Mouse (Mus musculus): Measurements from ENCODE around the gene Ppara. TPM values are rescaled to one million over a fixed set of nuclear protein-coding genes. Genes with fewer than 3 reads are reported as not detected.
A peak's percentile ranks its signal among the peaks of the same experiment; 100 is the strongest.

Ppara gene
- polyA plus RNA-seq, 1 experiment from 2014 or later: 0.31 TPM

GRCm38 (mm10) chr15:85810806-85811521, 76.2 kb downstream of the Ppara start:
- Histone ChIP-seq H3K36me3 (ENCODE audit: control insufficient read depth, insufficient read depth, low read length) (no peaks in the 10 kb centered on the region), H3K9me3 (ENCODE audit: control insufficient read depth, low read length) (no peaks in the 10 kb centered on the region), H3K9ac (ENCODE audit: low read length) (peak overlapping the region; percentile 81), H3K4me2 (ENCODE audit: low read depth, low read length, severe bottlenecking) (peak overlapping the region; percentile 84), H3K4me3 (ENCODE audit: low read depth, low read length) (peak overlapping the region; percentile 58), H3K27me3 (ENCODE audit: control insufficient read depth, insufficient read depth, low read length) (no peaks in the 10 kb centered on the region), H3K4me1 (replicated peaks; ENCODE audit: control insufficient read depth, insufficient read depth, low read length) (peaks cover 6% of the 10 kb centered on the region; the same call in 1 of the 2 replicates), H3K27ac (ENCODE audit: low read depth, low read length) (no peak overlapping the region; the same call in 1 of the 2 replicates)
- 7% methylated on average over 36 of the region's 36 CpGs for WGBS
- ATAC-seq (replicated peaks; ENCODE audit: low FRiP score): peak; percentile 86
- no peak for DNase-seq (ENCODE audit: low spot score)

- peak within 1 kb of the TSS; percentile 81 for H3K9ac ChIP-seq (ENCODE audit: low read length)
- peak; percentile 98 for DNase-seq (ENCODE audit: low spot score)
- ATAC-seq (replicated peaks; ENCODE audit: low FRiP score): peak; percentile 95
- no peaks in the 10 kb centered on the region for H3K27me3 ChIP-seq (ENCODE audit: control insufficient read depth, insufficient read depth, low read length)
- H3K4me3 ChIP-seq (ENCODE audit: low read depth, low read length): peak within 1 kb of the TSS; percentile 58
- peak within 1 kb of the TSS; percentile 54 for H3K27ac ChIP-seq (ENCODE audit: low read depth, low read length)
- H3K9me3 ChIP-seq (ENCODE audit: control insufficient read depth, low read length): no peaks in the 10 kb centered on the region
- peaks cover 6% of the 10 kb centered on the region; the same call in 1 of the 2 replicates for H3K4me1 ChIP-seq (replicated peaks; ENCODE audit: control insufficient read depth, insufficient read depth, low read length)
- H3K4me2 ChIP-seq (ENCODE audit: low read depth, low read length, severe bottlenecking): peak within 1 kb of the TSS; percentile 84
- WGBS: 2% methylated on average over 36 of the region's 36 CpGs
- no peaks in the 10 kb centered on the region for H3K36me3 ChIP-seq (ENCODE audit: control insufficient read depth, insufficient read depth, low read length)
These were observed 76.9 kb downstream of the Ppara start, which contains the start of gene Cdpf1 for GRCm38 (mm10) chr15:85811535-85812277. Gene Cdpf1 (minus strand): TSS chr15:85811697.

- Histone ChIP-seq H3K9me3 (ENCODE audit: control insufficient read depth, low read length) (no peaks in the 10 kb centered on the region), H3K4me2 (ENCODE audit: low read depth, low read length, severe bottlenecking) (no peak overlapping the region), H3K27me3 (ENCODE audit: control insufficient read depth, insufficient read depth, low read length) (no peaks in the 10 kb centered on the region), H3K27ac (ENCODE audit: low read depth, low read length) (no peak overlapping the region), H3K36me3 (ENCODE audit: control insufficient read depth, insufficient read depth, low read length) (no peaks in the 10 kb centered on the region), H3K4me3 (ENCODE audit: low read depth, low read length) (no peak overlapping the region), H3K4me1 (replicated peaks; ENCODE audit: control insufficient read depth, insufficient read depth, low read length) (peaks cover 6% of the 10 kb centered on the region; the same call in 1 of the 2 replicates), H3K9ac (ENCODE audit: low read length) (no peak overlapping the region)
- WGBS: 80% methylated on average over 10 of the region's 10 CpGs
- no peak for ATAC-seq (replicated peaks; ENCODE audit: low FRiP score)
- DNase-seq (ENCODE audit: low spot score): no peak
These were observed 78.6 kb downstream of the Ppara start for GRCm38 (mm10) chr15:85813428-85813827.

- Histone ChIP-seq H3K9ac (ENCODE audit: low read length) (peak within 1 kb of the TSS; percentile 63), H3K4me1 (replicated peaks; ENCODE audit: control insufficient read depth, insufficient read depth, low read length) (peaks cover 5% of the 10 kb centered on the region; the same call in 1 of the 2 replicates), H3K27me3 (ENCODE audit: control insufficient read depth, insufficient read depth, low read length) (peaks cover 14% of the 10 kb centered on the region), H3K9me3 (ENCODE audit: control insufficient read depth, low read length) (no peaks in the 10 kb centered on the region), H3K4me3 (ENCODE audit: low read depth, low read length) (peak within 1 kb of the TSS; percentile 44), H3K36me3 (ENCODE audit: control insufficient read depth, insufficient read depth, low read length) (no peaks in the 10 kb centered on the region), H3K27ac (ENCODE audit: low read depth, low read length) (no peak within 1 kb of the TSS), H3K4me2 (ENCODE audit: low read depth, low read length, severe bottlenecking) (peak within 1 kb of the TSS; percentile 96)
- 2% methylated on average over 47 of the region's 65 CpGs for WGBS
- ATAC-seq (replicated peaks; ENCODE audit: low FRiP score) (peak; percentile 53), DNase-seq (ENCODE audit: low spot score) (peak; percentile 63)
These were observed 86.6 kb downstream of the Ppara start, which contains the start of gene Pkdrej for GRCm38 (mm10) chr15:85821203-85822010. Gene Pkdrej (minus strand): TSS chr15:85821734.

GRCm38 (mm10) chr15:85822011-85822359, 87.2 kb downstream of the Ppara start:
- no peaks in the 10 kb centered on the region for H3K9me3 ChIP-seq (ENCODE audit: control insufficient read depth, low read length)
- H3K9ac ChIP-seq (ENCODE audit: low read length): peak overlapping the region; percentile 63; the same call in 1 of the 2 replicates
- no peak overlapping the region for H3K27ac ChIP-seq (ENCODE audit: low read depth, low read length)
- H3K27me3 ChIP-seq (ENCODE audit: control insufficient read depth, insufficient read depth, low read length): peaks cover 14% of the 10 kb centered on the region
- peak; percentile 36; the same call in 1 of the 2 replicates for ATAC-seq (replicated peaks; ENCODE audit: low FRiP score)
- H3K4me3 ChIP-seq (ENCODE audit: low read depth, low read length): peak overlapping the region; percentile 44; the same call in 1 of the 2 replicates
- peaks cover 5% of the 10 kb centered on the region; the same call in 1 of the 2 replicates for H3K4me1 ChIP-seq (replicated peaks; ENCODE audit: control insufficient read depth, insufficient read depth, low read length)
- DNase-seq (ENCODE audit: low spot score): no peak
- 13% methylated on average over 4 of the region's 4 CpGs for WGBS
- peak overlapping the region; percentile 96 for H3K4me2 ChIP-seq (ENCODE audit: low read depth, low read length, severe bottlenecking)
- no peaks in the 10 kb centered on the region for H3K36me3 ChIP-seq (ENCODE audit: control insufficient read depth, insufficient read depth, low read length)

GRCm38 (mm10) chr15:85826676-85827075, 91.9 kb downstream of the Ppara start:
- no peak overlapping the region for H3K4me3 ChIP-seq (ENCODE audit: low read depth, low read length)
- no peaks in the 10 kb centered on the region for H3K9me3 ChIP-seq (ENCODE audit: control insufficient read depth, low read length)
- WGBS: 85% methylated on average over 5 of the region's 5 CpGs
- no peaks in the 10 kb centered on the region for H3K36me3 ChIP-seq (ENCODE audit: control insufficient read depth, insufficient read depth, low read length)
- no peak overlapping the region for H3K27ac ChIP-seq (ENCODE audit: low read depth, low read length)
- no peak overlapping the region for H3K9ac ChIP-seq (ENCODE audit: low read length)
- H3K27me3 ChIP-seq (ENCODE audit: control insufficient read depth, insufficient read depth, low read length): peaks cover 3% of the 10 kb centered on the region; the same call in 1 of the 2 replicates
- DNase-seq (ENCODE audit: low spot score) (no peak), ATAC-seq (replicated peaks; ENCODE audit: low FRiP score) (no peak)
- H3K4me2 ChIP-seq (ENCODE audit: low read depth, low read length, severe bottlenecking): no peak overlapping the region
- H3K4me1 ChIP-seq (replicated peaks; ENCODE audit: control insufficient read depth, insufficient read depth, low read length): 0 out of 2 replicates have a peak, but pooled peaks cover under 1% of the 10 kb centered on the region

GRCm38 (mm10) chr15:85828071-85828470, 93.3 kb downstream of the Ppara start:
- no peak for DNase-seq (ENCODE audit: low spot score)
- Histone ChIP-seq H3K4me3 (ENCODE audit: low read depth, low read length) (no peak overlapping the region), H3K27me3 (ENCODE audit: control insufficient read depth, insufficient read depth, low read length) (no peaks in the 10 kb centered on the region), H3K9me3 (ENCODE audit: control insufficient read depth, low read length) (no peaks in the 10 kb centered on the region), H3K27ac (ENCODE audit: low read depth, low read length) (no peak overlapping the region), H3K9ac (ENCODE audit: low read length) (no peak overlapping the region), H3K4me1 (replicated peaks; ENCODE audit: control insufficient read depth, insufficient read depth, low read length) (no peaks in the 10 kb centered on the region), H3K36me3 (ENCODE audit: control insufficient read depth, insufficient read depth, low read length) (no peaks in the 10 kb centered on the region), H3K4me2 (ENCODE audit: low read depth, low read length, severe bottlenecking) (no peak overlapping the region)
- no peak for ATAC-seq (replicated peaks; ENCODE audit: low FRiP score)
- 90% methylated on average over 4 of the region's 4 CpGs for WGBS

- Histone ChIP-seq H3K4me3 (ENCODE audit: low read depth, low read length) (no peak overlapping the region), H3K9ac (ENCODE audit: low read length) (no peak overlapping the region), H3K27ac (ENCODE audit: low read depth, low read length) (no peak overlapping the region), H3K27me3 (ENCODE audit: control insufficient read depth, insufficient read depth, low read length) (no peaks in the 10 kb centered on the region), H3K9me3 (ENCODE audit: control insufficient read depth, low read length) (no peaks in the 10 kb centered on the region), H3K4me1 (replicated peaks; ENCODE audit: control insufficient read depth, insufficient read depth, low read length) (no peaks in the 10 kb centered on the region), H3K4me2 (ENCODE audit: low read depth, low read length, severe bottlenecking) (no peak overlapping the region), H3K36me3 (ENCODE audit: control insufficient read depth, insufficient read depth, low read length) (no peaks in the 10 kb centered on the region)
- DNase-seq (ENCODE audit: low spot score) (no peak), ATAC-seq (replicated peaks; ENCODE audit: low FRiP score) (no peak)
- 59% methylated on average over 5 of the region's 5 CpGs for WGBS
These were observed 94.7 kb downstream of the Ppara start for GRCm38 (mm10) chr15:85829470-85829869.
